Mouse (Mus musculus): ENCODE data around the gene St6gal1.

The St6gal1 gene

DNA sequence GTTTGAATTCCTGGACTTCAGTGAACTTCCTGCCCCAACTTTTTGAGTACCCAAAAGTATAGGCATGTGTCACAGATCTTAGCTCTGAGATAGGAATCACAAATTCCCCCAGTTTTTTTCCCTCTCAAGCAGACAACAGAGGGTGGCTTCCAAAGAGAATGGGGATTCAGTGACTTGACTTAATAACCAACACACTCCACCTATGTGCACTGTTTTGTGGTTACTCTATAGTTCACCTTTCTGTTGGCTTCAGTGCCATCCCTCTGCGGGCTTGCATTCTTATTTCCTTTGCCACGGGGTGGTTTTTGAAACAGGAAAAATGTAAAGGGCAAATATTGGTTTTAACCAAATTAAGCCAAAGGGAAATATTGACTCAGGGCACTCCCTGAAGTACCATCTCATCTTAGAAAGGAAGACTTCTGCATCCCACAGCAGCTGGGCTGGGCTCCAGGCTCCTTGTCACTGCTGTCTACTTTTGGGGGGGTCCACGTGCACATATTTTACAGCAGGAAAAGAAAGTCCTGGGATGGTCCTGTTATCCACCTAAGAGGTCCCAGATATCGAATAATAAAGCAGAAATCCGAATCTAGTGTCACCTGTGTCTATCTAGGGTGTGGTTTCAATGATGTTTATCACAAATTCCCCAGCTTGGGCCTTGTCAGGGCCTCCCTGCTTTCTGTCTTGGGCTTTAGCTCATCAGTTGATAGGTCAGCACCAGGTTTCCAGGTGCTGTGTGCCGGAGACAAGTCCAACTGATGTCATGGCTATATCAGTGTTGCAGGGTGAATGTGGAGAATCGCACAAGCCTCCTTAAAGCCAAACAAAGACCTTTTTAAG is 75.6 kb downstream of the St6gal1 start:
- no peak for DNase-seq (ENCODE audit: low spot score in 2 of 2)

DNA sequence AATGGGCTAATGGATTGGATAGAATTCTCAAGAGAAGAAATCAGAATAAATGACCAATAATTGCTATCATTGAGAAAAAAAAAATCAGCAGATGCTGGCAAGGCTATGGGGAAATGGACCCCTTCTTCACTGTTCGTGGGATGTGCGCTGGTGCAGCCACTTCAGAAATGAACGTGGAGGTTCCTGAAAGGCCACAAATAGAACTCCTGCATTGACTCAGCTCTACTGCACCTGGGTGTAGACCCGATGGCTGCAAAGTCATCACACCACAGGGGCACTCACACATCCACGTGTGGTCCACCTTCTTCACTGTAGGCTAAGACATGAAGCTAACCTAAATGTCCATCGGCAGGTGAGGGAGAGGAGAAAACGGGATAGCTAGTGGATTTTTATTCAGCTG is 77.2 kb downstream of the St6gal1 start:
- DNase-seq (ENCODE audit: low spot score in 2 of 2), result no peak

DNA sequence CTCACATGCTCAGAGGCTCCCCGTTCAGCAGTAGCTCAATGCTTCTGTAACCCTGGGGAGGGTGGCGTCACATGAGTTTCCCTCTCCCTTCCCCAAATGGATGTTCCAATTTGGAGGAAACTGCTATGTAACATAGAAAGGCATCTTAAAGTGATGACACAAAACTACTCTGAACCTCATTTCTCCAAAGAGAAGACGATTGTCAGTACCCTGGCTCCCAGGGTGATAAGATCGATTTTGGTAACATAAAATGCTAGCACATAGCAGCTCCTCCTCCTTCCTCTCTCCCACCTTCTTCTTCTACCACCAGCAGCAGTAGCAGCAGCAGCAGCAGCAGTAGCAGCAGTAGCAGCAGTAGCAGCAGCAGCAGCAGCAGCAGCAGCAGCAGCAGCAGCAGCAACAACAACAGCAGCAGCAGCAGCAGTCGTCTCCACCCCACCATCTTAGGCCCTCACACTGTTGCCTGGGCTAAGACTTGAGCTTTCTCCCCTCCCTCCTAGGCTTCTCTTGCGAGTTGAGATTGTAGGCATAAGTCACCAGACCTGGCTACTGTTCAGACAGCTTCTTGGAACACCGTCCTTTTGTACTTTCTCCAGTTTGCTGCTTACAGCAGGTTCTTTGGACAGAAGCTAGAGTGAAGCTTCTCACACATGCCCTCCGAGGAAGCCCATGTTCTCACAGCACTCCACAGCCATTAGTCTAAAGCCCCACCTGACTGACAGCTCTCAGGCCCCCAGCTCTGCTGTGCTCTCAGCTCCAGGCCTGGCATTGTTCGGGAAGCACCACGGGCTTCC is 81.5 kb downstream of the St6gal1 start:
- peak in 1 of 2 experiments; percentile 22 for DNase-seq (ENCODE audit: low spot score in 2 of 2)

DNA sequence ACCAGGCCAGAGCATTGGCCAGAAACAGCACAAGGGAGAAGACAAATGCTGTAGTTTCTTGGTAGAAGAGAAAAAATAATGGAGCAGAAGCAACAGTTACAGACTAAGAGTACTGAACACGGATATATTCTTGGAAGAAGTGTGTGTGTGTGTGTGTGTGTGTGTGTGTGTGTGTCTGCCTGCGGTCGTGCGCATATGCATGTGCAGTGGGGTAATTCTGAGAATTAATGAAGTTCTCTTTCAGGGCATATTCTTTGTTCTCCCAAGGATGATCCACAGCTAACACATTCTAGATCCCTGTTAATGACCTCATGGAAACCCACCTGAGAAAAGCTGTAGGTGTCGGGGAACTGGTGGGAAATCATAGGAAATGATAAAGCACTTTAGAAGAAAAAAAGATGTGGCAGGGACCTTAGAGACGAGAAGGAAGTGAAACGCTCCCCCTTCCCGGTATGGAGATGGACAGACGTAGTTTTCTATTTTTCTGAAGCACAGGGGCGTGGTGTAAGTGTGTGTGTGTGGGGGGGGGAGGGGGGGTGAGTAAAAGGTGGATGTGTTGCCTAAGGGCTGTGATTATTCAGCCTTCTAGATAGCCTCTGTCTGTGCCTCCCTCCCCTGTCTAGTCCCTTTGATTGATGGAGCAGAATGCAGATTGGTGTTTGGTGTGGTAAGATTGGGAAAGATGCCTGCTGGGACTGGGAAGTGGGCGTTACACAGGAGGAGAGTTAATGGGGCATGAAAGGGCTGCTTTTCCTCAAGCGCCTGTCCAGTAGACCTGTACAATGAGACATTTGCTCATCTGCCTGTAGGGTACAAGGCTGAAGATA is 82.8 kb downstream of the St6gal1 start:
- DNase-seq (ENCODE audit: low spot score in 2 of 2), result no peak

DNA sequence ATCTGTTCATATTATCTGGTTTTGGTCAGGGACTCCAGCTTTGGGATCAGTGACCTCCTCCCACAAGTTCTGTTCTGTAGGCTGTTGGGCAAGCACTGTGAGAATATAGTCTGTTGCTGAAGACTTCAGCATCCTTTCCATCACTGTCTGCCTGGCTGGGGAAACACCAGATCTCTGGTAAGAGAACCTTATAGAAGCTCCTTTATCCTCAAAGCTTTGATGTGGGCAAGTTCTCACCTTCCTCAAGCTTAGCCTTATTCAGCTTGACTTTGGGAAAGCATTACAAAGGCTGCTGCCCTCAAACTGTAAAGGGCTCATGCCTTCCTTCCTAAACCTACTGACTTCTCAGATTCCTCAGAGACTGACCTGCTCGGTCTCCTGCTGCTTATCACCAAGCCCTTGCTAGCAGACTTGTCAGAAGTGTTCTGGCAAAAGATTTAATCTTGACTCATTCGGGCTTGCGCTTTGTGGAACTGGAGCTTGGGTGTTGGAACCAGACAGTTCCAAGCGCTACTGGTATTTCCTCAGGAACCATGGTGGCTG is 83.5 kb downstream of the St6gal1 start:
- DNase-seq (ENCODE audit: low spot score in 2 of 2), result no peak

DNA sequence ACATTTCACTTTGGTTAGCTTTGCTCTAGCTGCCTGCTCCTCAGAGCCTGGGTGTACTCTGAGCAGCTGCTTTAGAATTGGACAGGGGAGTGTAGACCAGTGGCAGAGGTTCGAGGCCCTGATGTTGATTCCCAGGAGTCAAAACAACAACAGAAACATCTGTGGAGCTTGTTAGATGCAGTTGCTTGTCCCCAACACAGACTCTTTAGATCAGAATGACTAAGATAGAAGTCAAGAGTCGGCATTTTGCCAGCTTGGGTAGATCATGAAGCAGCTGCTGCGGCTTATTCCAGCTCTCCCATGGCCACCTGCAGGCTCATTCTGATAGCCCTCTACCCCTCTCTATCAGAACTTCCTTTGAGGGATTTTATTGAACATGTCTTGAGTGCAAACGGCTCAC is 84.5 kb downstream of the St6gal1 start:
- DNase-seq (ENCODE audit: low spot score in 2 of 2), result no peak

DNA sequence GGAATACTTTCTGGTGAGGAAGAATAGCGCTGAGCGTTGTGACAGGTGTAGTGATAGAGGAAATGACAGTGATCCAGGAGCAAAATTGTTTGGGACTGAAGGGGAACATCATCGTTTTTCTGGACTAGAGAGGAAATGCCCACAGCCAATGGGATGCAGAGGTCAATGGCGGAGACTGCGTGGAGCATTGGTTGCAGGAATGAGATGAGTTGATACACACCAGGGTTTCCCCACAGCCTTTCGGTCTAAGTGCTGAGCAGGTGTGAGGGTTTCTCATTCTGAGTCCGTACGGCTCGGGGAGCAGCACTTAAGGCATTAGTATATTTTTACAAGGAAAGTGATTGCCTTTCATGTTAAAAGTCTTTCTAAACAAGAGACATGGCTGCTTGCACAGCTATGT is 88.1 kb downstream of the St6gal1 start:
- DNase-seq (ENCODE audit: low spot score in 2 of 2), result no peak

DNA sequence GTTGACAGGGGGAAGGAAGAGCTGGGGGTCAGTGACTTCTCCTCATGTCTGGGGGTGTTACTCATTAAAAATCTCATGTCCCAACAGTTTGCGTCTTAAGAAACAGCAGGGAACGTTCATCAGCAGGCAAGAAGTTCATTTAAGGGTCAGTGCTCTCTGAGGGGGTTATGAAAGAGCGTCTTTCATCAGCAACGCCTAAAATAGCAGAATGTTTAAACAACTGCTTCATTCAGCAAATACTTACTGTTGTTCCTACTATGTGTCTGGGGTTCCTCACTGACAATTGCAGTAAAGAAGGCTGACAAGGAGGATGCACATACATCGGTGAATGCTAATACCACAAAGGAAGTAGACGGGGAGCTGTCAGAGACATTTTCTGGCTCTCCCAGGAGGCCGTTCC is 90.2 kb downstream of the St6gal1 start:
- DNase-seq (ENCODE audit: low spot score in 2 of 2), result no peak

DNA sequence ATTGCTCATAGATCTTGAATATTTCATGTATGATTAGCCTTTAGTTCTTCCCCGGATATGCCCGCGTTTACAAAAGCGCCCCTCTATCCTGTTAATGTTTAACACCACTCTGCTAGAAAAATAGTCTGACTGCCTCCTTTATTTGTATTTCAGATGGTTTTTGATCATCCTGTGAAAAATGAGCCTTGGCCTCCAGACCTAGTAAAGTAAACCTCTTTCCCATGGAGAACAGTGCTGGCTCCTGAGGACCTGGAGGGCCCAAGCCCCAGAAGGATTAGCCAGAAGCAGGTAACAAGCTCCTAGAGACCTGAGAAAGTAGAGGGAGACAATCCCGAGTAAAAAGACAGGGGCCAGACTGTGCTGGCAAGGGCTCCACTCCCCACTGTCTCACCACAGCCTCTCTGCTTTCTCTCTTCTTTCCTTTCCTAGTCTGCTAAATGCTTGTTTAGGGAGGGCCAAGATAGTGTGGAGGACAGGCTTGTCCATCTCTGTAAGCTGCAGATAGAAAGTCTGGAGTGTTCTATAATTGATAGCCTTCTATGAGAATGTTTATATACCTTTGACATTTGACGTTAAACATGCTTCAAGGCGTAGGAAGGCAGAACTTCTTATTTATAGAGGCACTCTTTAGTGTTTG is 93.0 kb downstream of the St6gal1 start:
- no peak for DNase-seq (ENCODE audit: low spot score in 2 of 2)

DNA sequence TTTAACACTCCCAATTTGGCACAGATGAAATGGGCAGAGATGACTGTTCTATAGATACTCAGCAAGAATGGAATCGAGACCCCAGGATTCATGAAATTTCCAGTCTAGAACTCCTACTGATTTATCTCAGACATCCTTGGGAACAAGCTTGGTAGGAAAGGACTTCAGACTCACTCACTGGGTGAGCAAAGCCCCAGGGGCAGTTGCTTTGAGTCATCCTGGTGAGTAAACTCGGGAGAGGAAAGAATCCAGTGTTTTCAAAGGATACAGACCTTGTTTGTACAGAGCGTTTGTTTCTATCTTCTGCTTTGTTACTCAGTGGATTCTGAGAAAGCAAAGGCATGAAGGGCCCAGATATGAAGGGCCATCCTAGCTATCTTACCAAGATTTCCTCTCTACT is 95.5 kb downstream of the St6gal1 start:
- no peak for DNase-seq (ENCODE audit: low spot score in 2 of 2)

DNA sequence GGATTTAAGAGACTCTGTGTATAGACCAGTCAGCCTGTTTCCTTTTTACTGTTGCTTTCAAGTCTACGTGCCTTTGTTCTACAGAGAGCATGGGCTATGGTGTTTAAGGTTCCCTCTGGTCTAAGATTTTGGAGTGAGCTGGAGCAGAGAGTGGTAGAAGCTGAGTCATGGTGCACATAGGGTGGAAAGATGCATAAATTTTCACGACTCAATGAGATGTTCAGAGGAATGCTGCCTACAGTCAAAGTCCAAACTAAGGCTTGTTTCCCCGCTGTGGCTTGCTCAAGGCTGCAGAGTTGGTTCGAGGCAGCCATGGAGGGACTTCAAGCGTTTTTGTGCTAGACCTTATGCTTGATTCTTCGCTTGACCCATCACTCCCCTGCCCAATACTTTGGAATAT is 96.0 kb downstream of the St6gal1 start:
- DNase-seq (ENCODE audit: low spot score in 2 of 2), result no peak

DNA sequence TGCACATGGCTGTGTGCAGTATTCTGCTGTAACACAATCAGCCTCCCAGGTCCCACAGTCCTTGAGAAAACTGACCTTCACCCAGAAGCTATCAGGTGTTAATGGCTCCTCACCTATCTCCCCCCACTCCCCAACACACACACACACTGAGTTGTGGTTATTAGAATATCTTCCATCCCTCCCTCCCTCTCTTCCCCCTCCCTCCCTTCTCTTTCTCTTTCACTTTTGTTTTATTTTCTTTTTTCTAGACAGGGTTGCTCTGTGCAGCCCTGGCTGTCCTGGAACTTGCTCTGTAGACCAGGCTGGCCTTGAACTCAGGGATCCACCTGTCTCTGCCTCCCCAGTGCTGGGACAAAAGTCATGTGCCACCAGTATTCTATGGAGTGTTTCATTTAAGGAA is 97.9 kb downstream of the St6gal1 start:
- no peak for DNase-seq (ENCODE audit: low spot score in 2 of 2)

DNA sequence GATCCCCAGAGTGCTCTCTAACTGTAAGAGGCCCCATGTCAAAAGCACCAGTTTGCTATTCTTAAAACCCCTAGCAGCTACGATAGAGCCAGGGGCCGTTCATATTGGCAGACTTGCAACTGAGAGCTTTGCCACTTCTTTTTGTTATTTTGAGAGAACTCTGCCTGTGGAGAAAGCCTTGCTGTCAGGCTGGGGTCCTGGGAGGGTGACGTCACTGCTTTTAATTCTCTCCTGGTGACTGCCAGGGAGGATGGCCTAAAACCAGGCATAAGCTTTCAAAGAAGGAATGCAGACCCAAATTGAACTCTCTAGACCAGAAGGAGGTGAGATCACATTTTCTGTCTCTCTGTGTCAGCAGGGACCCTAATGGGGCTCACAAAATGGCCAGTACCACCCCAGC is 99.4 kb downstream of the St6gal1 start:
- no peak for DNase-seq (ENCODE audit: low spot score in 2 of 2)

DNA sequence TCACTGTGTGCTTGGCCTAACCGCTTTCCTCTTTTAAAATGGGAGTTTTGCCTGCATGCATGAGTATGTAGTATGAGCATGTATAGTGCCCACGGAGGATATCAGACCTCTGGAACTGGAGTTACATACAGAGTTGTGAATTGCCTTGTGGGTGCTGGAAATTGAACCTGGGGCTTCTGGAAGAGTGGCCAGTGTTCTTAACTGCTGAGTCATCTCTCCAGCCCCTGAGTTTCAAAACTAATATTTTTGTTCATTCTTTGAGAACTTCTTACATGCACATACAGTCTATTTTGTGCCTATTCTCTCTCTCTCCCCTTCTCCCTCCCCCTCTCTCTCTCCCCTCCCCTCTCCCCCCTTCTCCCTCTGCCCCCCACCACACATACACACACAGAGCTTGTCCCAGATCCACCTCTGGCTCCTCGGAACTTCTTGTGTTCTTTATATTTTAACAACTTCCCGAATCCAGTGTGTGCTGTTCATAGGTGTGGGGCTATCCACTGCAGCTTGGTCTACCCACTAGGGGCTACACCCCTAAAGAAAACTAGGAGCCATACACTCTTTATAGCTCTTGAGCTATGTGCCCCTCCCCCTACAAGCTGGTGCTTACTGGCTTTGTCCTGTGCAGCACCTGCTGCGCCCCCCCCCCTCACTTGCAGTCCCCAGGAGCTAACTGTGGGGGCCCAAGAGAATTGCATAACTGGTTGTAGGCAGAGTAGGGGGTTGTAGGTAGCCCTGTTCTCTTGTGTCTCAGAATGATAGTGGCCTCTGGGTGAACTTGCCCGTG is 100.5 kb downstream of the St6gal1 start:
- DNase-seq (ENCODE audit: low spot score in 2 of 2), result no peak

DNA sequence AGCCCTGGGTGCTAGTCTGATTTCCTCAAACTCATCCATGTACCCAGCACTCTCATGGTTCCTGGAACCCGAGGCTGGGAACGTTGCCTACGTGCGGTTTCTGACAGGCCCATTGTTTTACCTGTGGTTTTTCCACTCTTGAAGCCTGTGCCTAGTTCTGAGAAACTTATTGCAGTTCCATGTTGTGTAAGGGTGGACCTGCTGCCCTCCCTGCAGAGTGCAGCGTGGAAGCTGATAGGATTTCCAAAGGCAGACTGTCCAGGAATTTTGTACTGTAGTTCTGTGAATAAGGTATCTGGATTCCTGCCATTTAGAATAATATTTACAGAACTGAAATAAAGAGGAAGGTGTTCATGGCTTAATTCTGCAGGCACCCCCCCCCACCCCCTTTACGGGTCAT is 102.1 kb downstream of the St6gal1 start:
- DNase-seq (ENCODE audit: low spot score in 2 of 2), result no peak

DNA sequence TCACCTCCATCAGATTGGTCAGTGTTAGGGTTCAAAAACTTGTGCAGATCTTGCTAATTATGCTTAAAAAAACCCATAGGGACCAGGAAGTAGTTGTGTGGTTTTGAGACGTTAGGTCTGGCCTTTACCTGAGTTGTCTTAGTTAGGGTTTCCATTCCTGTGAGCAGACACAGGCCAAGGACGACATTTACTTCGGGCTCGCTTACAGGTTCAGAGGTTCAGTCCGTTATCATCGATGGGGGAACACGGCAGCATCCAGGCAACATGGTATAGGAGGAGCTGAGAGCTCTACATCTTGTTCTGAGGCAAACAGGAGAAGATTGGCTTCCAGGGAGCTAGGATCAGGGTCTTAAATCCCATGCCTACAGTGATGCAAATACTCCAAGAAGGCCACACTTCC is 102.7 kb downstream of the St6gal1 start:
- no peak for DNase-seq (ENCODE audit: low spot score in 2 of 2)

DNA sequence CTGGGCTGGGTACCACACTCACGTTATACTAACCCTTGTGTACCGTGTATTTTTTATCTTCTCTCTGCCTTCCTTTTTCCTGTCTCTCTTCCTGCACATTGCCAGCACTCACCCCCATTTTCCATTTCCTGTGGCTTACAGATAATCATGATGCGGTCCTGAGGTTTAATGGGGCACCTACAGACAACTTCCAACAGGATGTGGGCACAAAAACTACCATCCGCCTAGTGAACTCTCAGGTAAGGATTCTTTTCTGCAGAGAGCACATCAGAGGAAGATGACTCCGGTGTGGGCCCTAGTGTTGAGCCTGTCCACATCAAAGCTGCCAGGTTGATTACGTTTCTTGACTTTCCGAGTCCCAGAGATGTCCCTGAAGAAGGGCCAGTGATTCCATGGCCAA is 103.7 kb downstream of the St6gal1 start:
- no peak for DNase-seq (ENCODE audit: low spot score in 2 of 2)

DNA sequence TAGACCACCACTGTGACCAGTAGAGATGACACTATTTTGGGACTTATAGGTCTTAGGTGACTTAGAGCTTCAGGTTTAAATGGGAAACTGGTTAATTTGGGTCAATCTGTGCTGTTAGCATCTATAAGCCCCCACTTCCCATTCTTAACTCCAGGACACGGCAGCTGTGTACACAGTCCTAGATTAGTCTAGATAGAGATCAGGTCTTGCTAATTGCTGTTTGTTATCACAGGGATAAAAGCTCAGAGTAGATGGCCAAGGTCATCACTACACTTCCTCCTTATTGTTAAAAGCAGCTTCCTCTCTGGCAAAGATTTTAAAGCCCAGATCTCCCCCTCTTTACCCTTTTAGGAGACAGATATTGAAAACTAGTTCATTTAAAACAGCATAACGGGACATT is 107.6 kb downstream of the St6gal1 start:
- no peak for DNase-seq (ENCODE audit: low spot score in 2 of 2)

DNA sequence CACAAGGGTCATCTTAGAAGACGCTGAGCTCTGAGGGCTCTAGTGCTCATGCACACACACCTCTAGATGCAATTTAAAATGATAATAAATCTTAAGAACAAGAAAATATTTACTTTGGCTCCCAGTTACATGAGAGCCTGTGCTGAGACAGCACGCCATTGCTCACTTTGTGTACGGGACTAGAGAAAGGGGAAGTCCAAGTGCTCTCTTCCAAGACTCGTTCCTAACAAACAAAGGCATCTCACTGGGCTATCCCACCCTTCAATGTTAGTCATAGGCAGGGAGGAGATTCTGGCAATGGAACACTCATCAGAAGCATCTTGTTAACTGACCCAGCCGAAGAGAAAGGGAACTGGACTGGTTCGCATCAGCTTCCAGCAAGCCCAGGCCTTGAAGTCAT is 108.1 kb downstream of the St6gal1 start:
- DNase-seq (ENCODE audit: low spot score in 2 of 2), result peak in 1 of 2 experiments; percentile 14

DNA sequence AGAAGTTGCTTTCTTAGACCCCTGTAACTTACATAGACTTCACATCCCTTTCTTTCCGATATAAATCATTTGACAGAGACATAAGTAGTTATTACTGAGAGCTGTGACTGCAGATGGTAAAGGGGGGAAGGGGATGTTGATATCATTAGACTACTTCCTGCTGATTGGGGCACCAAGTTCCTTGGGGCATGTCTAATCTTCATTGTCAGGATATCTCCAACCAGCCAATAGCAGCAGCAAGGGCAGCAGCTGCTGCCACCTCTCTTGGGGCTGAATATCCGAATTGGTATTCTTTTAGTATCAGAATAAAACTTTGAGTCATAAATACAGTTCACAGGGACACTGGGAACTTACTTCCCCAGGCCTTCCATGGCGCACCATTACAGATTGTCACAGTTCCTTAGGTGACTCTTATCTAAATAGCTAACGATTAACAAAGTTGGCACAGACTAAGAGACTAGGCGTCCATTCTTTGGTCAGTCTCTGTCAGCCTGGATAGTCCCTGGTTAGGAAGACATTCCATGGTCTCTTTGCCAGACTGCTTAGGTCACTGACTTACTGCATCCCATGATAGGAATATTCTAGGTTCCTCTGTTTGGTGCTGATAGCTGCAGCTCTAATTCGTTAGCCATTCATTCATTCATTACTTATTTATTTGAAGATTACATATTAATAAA is 109.5 kb downstream of the St6gal1 start:
- DNase-seq (ENCODE audit: low spot score in 2 of 2), result no peak
